Mouse (Mus musculus): ENCODE results near the gene Ltbp1.

Gene Ltbp1

GRCm38 (mm10) chr17:75439062-75439461 is 433.7 kb downstream of the Ltbp1 start:
- no peak for DNase-seq (ENCODE audit: low spot score)

GRCm38 (mm10) chr17:75440619-75441018 is 435.3 kb downstream of the Ltbp1 start:
- peak; percentile 19 for DNase-seq (ENCODE audit: low spot score)

GRCm38 (mm10) chr17:75441260-75441830 is 436.0 kb downstream of the Ltbp1 start:
- DNase-seq (ENCODE audit: low spot score): no peak
